Mouse (Mus musculus): ENCODE measurements at regions not wholly inside any gene's neighbourhood (a gene's known extent, or its start where the extent isn't known, plus 50 kb on each side); places are given as distances from the start of the nearest gene placed in this dataset.

DNA sequence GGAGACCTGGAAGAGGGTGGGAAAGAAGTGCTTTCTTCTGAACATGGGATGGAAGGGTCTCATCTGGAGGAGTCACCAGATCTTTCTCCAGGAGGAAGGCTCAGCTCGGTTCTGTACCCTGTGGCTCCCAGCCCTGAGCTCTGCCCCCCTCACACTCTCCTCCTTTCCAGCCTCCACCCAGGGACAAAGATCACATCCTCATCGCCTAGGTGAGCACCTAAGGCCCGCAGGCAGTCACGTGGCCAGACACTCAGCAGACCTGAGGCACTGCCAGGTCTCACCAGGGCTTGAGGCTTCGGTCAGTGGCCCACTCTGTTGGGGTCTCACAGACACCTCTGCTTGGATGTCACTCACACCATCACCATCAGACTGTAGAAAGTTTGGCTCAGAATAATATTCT lies 200.0 kb downstream of the Ptpru start:
- DNase-seq = no peak

- no peak for DNase-seq
Measured at GRCm38 (mm10) chr4:131656034-131656433, 182.1 kb downstream of the Ptpru start.

DNA sequence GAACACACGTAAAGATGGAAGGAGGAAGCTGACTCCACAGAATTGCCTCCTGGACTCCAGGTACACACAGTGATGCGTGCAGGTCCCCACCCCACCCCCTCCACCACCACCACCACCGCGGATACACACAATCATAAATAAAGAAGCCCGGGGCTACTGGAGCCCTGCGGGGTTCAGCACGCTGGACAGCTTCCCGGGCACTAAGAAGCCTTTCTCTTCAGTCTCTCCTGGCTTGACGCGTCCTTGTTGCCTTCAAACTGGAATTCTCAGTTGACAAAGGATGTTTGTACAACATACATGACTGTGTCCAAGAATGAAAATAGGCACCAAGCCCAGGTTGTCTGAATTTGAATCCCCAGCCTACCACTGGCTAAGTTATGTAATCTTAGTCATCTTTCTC lies 180.2 kb downstream of the Ptpru start:
- no peak for DNase-seq

DNA sequence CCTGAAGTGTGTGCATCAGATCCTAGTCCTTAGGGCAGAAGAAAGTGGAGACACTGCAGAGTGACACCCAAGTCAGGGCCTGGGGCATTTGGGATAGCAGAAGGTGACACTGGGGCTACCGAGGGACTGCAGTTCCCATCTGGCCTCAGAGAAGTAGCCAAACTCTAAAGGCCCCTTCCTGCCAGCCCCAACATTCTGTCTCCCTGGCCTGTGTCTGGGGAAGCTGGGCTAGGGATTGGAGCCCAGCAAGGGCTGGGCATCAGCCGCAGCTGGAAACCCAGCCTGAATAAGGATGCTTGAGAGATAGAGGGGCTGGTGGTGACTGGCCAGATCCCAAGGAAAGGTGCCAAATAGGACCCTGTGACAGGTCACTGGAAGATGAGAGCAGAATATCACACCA lies 177.2 kb downstream of the Ptpru start:
- no peak for DNase-seq

DNA sequence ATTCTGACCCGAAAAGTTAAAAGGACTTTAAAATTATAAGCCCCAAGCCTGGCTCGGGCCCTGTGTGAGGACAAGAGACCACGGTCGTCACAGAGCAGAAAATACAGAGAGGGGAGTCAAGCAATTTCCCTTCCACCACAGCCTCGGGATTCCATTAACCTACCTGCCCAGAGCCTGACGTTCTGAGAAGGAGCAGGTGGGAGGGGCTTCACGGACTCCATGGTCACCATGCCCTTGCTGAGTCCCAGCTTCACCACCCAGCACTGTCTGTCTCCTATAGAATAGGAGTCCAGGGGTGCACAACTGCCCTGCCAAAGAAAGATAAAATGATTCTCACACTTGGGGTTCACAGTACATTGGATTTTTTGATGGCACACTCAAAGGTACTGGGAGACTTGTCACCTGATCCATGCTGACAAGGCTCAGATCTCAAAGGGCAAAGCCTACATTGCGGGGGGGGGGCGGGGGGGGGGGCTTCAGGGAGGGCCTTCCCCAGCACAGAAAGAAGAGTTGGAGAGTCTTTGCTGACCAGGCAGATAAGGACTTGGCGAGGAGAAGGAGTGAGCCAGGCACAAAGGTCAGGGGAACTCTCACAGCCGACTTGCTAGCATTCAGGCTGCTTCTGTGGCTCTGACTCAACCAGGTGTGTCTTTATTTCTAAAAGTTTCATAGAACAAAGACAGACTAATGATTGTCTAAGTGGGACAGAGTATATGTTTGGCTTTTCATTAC lies 166.1 kb downstream of the Ptpru start:
- DNase-seq = no peak

DNA sequence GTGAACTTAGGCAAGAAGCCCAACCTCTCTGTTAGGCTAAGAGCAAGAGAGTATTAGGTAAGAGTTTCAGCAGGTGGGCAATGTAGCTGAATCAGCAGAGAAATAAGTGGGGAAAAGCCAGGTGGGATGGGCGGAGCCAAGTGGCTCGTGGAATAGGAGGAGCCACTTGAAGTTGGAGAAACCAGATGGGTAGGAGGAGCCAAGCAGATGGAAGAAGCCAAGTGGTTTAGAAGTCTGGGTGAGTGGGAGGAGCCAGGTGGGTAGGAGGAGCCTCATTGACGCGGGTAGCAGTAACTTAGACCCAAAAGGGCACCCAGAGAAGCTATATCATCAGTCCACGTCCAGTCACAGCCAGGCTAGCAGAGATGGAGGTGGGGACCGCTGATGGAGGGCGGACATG lies 160.1 kb downstream of the Ptpru start:
- DNase-seq = no peak

- no peak for DNase-seq
Measured at GRCm38 (mm10) chr4:131683176-131683575, 154.9 kb downstream of the Ptpru start.

GRCm38 (mm10) chr4:131685544-131685943 lies 152.5 kb downstream of the Ptpru start:
- DNase-seq = no peak

DNA sequence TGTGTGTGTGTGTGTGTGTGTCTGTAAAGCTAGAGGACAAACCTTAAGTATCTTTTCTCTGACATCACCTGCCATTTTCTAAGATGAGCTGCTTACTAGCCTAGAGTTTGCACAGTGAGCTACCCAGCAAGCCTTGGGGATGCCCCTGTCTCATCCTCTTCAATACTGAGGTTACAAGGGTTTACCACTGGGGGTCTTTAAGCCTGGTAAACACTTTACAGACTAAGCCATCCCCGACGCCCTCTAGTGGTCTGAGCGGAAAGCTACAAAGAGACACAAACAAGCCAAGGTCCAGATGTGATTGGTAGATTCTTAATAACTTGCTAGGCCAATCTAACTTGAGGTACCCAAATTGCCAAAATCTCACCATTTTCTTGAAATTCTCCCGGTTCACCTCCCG lies 143.9 kb downstream of the Ptpru start:
- DNase-seq = no peak

DNA sequence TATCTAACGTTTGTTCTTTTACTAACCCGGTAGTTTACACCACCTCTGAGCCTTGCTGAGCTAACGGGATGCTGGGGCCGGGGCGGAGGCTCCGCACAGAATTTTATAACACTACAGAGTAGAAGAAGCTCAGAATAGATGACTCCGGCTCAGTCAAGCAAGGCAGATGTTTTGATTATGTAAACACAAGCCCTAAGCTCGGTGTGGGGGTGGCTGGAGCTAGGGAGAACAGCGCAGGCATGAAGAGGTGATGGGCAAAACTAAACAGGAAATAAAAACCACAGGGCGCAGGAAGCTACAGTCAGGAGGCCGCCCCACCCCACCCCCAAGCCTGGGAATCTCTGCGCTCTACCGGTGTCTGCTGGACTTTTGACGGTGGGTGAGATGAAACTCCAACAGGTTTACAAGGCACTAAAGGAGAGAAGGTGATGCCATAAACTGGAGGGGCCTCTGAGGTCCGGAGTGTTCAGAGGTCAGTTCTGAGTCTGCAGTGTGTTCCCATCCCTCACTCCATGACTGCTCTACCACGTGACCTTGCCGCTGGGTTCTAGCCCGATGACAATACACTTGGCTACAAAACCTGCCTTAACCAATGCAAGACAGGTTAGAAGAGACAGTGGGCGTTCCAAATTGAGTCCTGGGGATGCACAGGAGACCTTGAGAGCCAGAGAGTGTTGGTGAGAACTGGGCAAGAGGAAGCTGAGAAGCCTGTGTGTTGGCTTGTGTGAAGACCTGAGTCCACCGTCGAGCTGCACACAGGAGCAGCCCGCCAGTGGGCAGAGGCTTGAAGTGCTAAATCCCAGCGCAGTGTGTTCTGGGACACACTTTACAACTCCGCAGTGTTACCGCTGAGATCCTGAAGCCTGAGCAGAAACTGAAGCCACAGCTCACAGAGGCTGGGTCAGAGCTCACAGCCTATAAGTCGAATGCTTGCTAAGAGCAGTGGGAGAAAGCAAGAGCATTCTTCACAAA lies 141.9 kb downstream of the Ptpru start:
- DNase-seq = no peak

Data from cerebellum, adult 11 months (tissue).